8 mouse cellular contexts compared by ENCODE assay signal in the genomic region with DNA sequence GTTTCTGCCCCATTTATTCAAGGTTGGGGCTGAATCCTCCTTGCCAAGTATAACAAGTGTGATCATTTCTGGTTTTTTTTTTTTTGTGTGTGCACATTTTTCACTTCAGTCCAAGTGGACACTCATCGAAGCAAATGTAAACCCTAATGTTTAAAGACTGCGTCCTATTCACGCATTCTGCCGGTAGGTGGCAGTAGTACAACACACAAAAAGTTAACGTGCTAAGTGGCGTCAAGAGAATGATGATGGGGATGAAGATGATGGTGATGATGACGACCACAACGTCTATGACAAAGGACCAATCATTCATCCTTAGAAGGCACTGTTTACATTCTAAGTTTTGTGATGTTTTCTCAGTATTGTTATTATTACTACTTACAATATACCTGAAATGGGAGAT.
DNase-seq lines count a peak whose midpoint lies in the region; ATAC-seq and TF ChIP-seq lines count a peak whose summit lies in the region.

No protein-coding gene starts in this region.

- H3K27me3 ChIP-seq in forebrain, postnatal 0 days (ENCODE audit: insufficient read depth, low read length): no peaks in the 10 kb centered on the region

- no peak overlapping the region for H3K4me3 ChIP-seq in forebrain, postnatal 0 days (ENCODE audit: low read depth, low read length)
- H3K4me3 ChIP-seq in left cerebral cortex, adult 2 months: no peak overlapping the region

- no peaks in the 10 kb centered on the region for H3K4me1 ChIP-seq in forebrain, postnatal 0 days (ENCODE audit: insufficient read depth)

- no peak overlapping the region for H3K4me2 ChIP-seq in forebrain, postnatal 0 days (ENCODE audit: low read depth)

- TF ChIP-seq CTCF in forebrain, postnatal 0 days (IDR thresholded peaks at IDR 0.05; ENCODE audit: low read depth): peak; percentile 95
- TF ChIP-seq CTCF in left cerebral cortex, adult 2 months (IDR thresholded peaks at IDR 0.05): peak; percentile 79

- H3K36me3 ChIP-seq in forebrain, postnatal 0 days (ENCODE audit: insufficient read depth): no peaks in the 10 kb centered on the region

- no peak for ATAC-seq in forebrain, postnatal 0 days

- no peaks in the 10 kb centered on the region for H3K9me3 ChIP-seq in forebrain, postnatal 0 days (ENCODE audit: low read length)

- intact Hi-C loops in left cerebral cortex, adult 2 months (cut with DNase I): loop anchor here (10.0 kb wide), 1 partner anchor 1532 kb away; no protein-coding TSS in a partner anchor

- H3K9ac ChIP-seq in forebrain, postnatal 0 days: no peak overlapping the region

- H3K27ac ChIP-seq in forebrain, postnatal 0 days (ENCODE audit: low read depth, low read length): no peak overlapping the region
- no peak overlapping the region for H3K27ac ChIP-seq in left cerebral cortex, adult 2 months

- 5% methylated on average over 8 of the region's 8 CpGs for WGBS in forebrain, postnatal 0 days

- peak; percentile 15 to 16 for DNase-seq in cerebellum, adult 18-20 months
- DNase-seq in cerebellum, adult 11-12 months: no peak
- DNase-seq in A20 (ENCODE audit: low read depth, low spot score): peak; percentile 45
- DNase-seq in c-Kit-positive CD71-positive TER-119-negative erythroid progenitor cells, embryonic 14.5 days (ENCODE audit: low read depth): peak; percentile 1
- DNase-seq in forebrain, postnatal 0 days: peak; percentile 87
- peak; percentile 34 to 59 for DNase-seq in left cerebral cortex, adult 2 months (ENCODE audit: extremely low spot score in 1 of 2, low spot score in 2 of 2)
- DNase-seq in retina, adult 2 months (ENCODE audit: low read depth, low spot score): peak; percentile 18
- DNase-seq in yolk sac, embryonic 10.5 days (ENCODE audit: low spot score): no peak

Comparison
In these comparisons a context has a peak if more than half of its experiments do, and no peak if none do; other contexts are left out.
1. DNase-seq: peak in cerebellum, adult 18-20 months (2 of 2), A20 (single experiment), c-Kit-positive CD71-positive TER-119-negative erythroid progenitor cells, embryonic 14.5 days (single experiment), forebrain, postnatal 0 days (single experiment), left cerebral cortex, adult 2 months (2 of 2) and retina, adult 2 months (single experiment); none in cerebellum, adult 11-12 months (single experiment) and yolk sac, embryonic 10.5 days (single experiment).